Mouse (Mus musculus): ENCODE data around the gene Exd1. TPM values are rescaled to one million over a fixed set of nuclear protein-coding genes. Genes with fewer than 3 reads are reported as not detected.
A peak's percentile ranks its signal among the peaks of the same experiment; 100 is the strongest.

Gene Exd1
- total RNA-seq, 2 experiments from 2014 or later = 0.07 to 0.10 TPM

GRCm38 (mm10) chr2:119476621-119477391 lies 70.6 kb downstream of the Exd1 start:
- peak; percentile 62 to 65 for DNase-seq
- intact Hi-C loops (cut with DNase I) = loop anchor here (5.0 kb wide), 2 partner anchors 70 to 115 kb away; partner anchors contain the start of genes Chp1 and Exd1

- DNase-seq = no peak
- intact Hi-C loops (cut with DNase I) = loop anchor here (5.0 kb wide), 2 partner anchors 71 to 116 kb away; partner anchors contain the start of genes Chp1 and Exd1
Measured at GRCm38 (mm10) chr2:119476166-119476565, 71.3 kb downstream of the Exd1 start.

Other genes starting within 250 kb of the Exd1 start
- gene Dll4, start 221.8 kb downstream of the Exd1 start, total RNA-seq (2021) = 10 to 100 TPM; 19.5 to 22.3 TPM
- gene Chac1, start 196.4 kb downstream of the Exd1 start, total RNA-seq (2021) = 10 to 100 TPM; 12.8 to 13.0 TPM
- gene Ino80, start 69.9 kb downstream of the Exd1 start, total RNA-seq (2021) = 10 to 100 TPM; 11.8 TPM
- gene Chp1, start 70 bp upstream of the Exd1 start, total RNA-seq (2021) = 10 to 100 TPM; 90.3 to 91.6 TPM
- 1 to 10 TPM; 3.6 to 6.4 TPM for gene Nusap1, start 70.7 kb upstream of the Exd1 start, total RNA-seq (2021)
- 1 to 10 TPM in 1 of 2 experiments, under 1 TPM in 1; 0.74 to 1.6 TPM for gene Oip5, start 70.8 kb upstream of the Exd1 start, total RNA-seq (2021)
- 10 to 100 TPM; 59.2 to 64.1 TPM for gene Ndufaf1, start 115.2 kb upstream of the Exd1 start, total RNA-seq (2021)
- 10 to 100 TPM; 22.6 to 23.5 TPM for gene Rtf1, start 127.4 kb upstream of the Exd1 start, total RNA-seq (2021)
- 1 to 10 TPM in 1 of 2 experiments, under 1 TPM in 1; 0.41 to 1.1 TPM for gene Itpka, start 194.7 kb upstream of the Exd1 start, total RNA-seq (2021)
- not detected for gene Ltk, start 212.8 kb upstream of the Exd1 start, total RNA-seq (2021)
- gene Rpap1, start 239.9 kb upstream of the Exd1 start, total RNA-seq (2021) = 10 to 100 TPM; 13.2 to 13.3 TPM

All from heart, postnatal 14 days (tissue).